Mouse (Mus musculus) neural tube, embryonic 14.5 days (tissue): Measurements from ENCODE around the gene Fcrls. TPM values are rescaled to one million over a fixed set of nuclear protein-coding genes. Genes with fewer than 3 reads are reported as not detected.

ENCODE experiments used
- ATAC-seq: fragments of 200-750 bp; cut with Nextera tagmentation; 2 replicates; pipeline ENCODE4 v1.8.0; 2017; ENCODE audit warnings: low read depth, mild to moderate bottlenecking, moderate TSS enrichment, moderate library complexity
- H3K27ac ChIP-seq: fragments of 300-500 bp; sonication (generic); 2 replicates; pipeline ENCODE4 v1.5.1; 2014; ENCODE audit warnings: low read depth, mild to moderate bottlenecking, control low read depth, low read length, moderate library complexity, mixed read lengths
- H3K27me3 ChIP-seq: fragments of 300-500 bp; sonication (generic); 2 replicates; pipeline ENCODE4 v1.6.1; 2014; ENCODE audit warnings: low read length; ENCODE audit not compliant: control insufficient read depth, insufficient read depth
- H3K36me3 ChIP-seq: fragments of 300-500 bp; sonication (generic); 2 replicates; pipeline ENCODE4 v1.6.1; 2014; ENCODE audit warnings: low read length, mixed read lengths; ENCODE audit not compliant: control insufficient read depth, insufficient read depth
- H3K4me1 ChIP-seq: fragments of 300-500 bp; sonication (generic); 2 replicates; pipeline ENCODE4 v1.6.1; 2014; ENCODE audit warnings: low read length; ENCODE audit not compliant: control insufficient read depth, insufficient read depth
- H3K4me2 ChIP-seq: fragments of 300-500 bp; sonication (generic); 2 replicates; pipeline ENCODE4 v1.6.1; 2014; ENCODE audit warnings: mild to moderate bottlenecking, low read depth, low read length, control low read depth
- H3K4me3 ChIP-seq: fragments of 300-500 bp; sonication (generic); 2 replicates; pipeline ENCODE4 v1.5.1; 2014; ENCODE audit warnings: low read depth, low read length, control low read depth, mixed read lengths
- H3K9ac ChIP-seq: fragments of 300-500 bp; sonication (generic); replicated peaks from 2 replicates; pipeline ENCODE4 v1.6.1; 2014; ENCODE audit warnings: low read depth, mild to moderate bottlenecking, control low read depth, low read length, mixed read lengths
- H3K9me3 ChIP-seq: fragments of 300-500 bp; sonication (generic); 2 replicates; pipeline ENCODE4 v1.6.1; 2016; ENCODE audit warnings: low read length; ENCODE audit not compliant: control insufficient read depth
- whole genome bisulfite sequencing: fragments of 180-500 bp; shearing (Covaris S2); extraction: QIAGEN DNeasy Blood & Tissue Kit; methylation state at CpG from one replicate; pipeline ENCODE4 v1.1.7; 2014; 5-methylcytosine and 5-hydroxymethylcytosine counted together
- polyA plus RNA-seq: library from polyadenylated mRNA; unstranded; fragments of >200 nt; fragmentation: Nextera tagmentation; extraction: Ambion mirVana; gene quantifications from 2 replicates; pipeline ENCODE4 v1.2.1, GENCODE M21; 2014

Fcrls gene
- 8.3 and 14.5 TPM in 2 replicates for polyA plus RNA-seq

DNA sequence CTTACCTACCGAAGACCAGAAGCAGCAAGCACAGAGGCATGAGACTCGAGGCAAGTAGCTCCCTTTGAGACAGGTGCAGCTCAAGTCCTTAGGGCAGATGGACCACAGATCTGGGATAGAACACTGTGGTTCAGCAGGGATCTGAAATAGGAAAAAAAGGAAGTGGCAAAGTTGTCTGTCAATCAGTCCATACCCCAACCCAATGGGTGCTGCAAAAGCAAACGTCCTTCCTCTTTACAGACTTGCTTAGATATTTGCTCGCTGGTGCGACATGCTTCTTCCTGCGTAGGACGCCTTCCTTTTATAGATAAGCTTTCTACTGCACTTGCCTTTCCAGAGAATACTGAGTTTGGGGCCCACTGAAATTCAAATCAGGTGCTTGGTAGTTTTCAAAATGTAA is at the start of gene Fcrls:
Gene Fcrls (minus strand): TSS at position 303 of the 400 bp plus-strand sequence.
- 90% methylated on average over 7 of the region's 7 CpGs for WGBS

DNA sequence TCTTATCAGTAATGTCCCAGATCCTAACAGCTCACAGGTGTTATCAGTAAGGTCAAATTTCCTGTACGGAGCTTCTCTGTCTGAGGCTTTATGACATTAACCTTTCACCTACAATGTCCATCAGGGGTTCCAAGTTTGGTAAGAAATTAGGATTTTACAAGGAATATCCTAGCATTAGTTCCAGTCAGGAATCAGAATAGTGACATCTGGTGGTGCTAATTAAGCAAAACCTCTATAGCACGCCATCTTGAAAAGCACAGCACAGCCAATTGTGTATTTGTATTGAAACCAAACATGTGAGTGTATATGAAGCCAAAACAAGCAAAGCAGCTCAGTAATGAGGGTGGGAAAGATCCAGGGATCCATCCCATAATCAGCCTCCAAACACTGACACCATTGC is 46.4 kb upstream of the Fcrls start:
- Histone ChIP-seq H3K4me2 (no peak overlapping the region), H3K36me3 (no peaks in the 10 kb centered on the region), H3K27ac (no peak overlapping the region), H3K4me3 (no peak overlapping the region), H3K9me3 (no peaks in the 10 kb centered on the region), H3K9ac (no peak overlapping the region), H3K4me1 (no peaks in the 10 kb centered on the region), H3K27me3 (no peaks in the 10 kb centered on the region)
- 78% methylated on average over 2 of the region's 2 CpGs for WGBS
- no peak for ATAC-seq

More for the DNA sequence above, at the start of gene Fcrls:
- H3K36me3 ChIP-seq: no peaks in the 10 kb centered on the region
- H3K4me3 ChIP-seq: no peak within 1 kb of the TSS
- H3K9ac ChIP-seq: no peak within 1 kb of the TSS
- H3K27me3 ChIP-seq: no peaks in the 10 kb centered on the region
- H3K9me3 ChIP-seq: no peaks in the 10 kb centered on the region
- H3K4me1 ChIP-seq: no peaks in the 10 kb centered on the region
- no peak within 1 kb of the TSS for H3K4me2 ChIP-seq
- ATAC-seq: no peak
- no peak within 1 kb of the TSS for H3K27ac ChIP-seq

DNA sequence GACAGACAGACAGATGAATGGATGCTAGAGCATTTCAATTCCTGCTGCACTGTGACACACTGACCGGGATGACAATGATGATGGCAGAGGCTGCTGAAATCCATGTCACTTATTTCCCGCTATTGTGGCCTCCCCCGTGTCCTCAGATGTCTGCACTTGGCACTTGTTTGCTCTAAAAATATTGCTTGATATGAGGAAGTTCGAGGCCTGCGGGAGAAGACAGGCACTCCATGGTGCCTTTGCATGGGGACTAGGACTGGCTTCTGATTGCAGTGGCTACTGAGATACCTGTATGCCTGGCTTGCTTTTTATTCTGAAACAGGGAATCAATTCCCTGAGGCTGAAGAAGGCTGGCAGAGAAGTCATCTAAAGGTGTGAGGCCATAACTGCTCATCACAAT is 36.4 kb upstream of the Fcrls start:
- Histone ChIP-seq H3K4me1 (no peaks in the 10 kb centered on the region), H3K9ac (no peak overlapping the region), H3K27ac (no peak overlapping the region), H3K4me3 (no peak overlapping the region), H3K27me3 (no peaks in the 10 kb centered on the region), H3K4me2 (no peak overlapping the region), H3K36me3 (no peaks in the 10 kb centered on the region), H3K9me3 (no peaks in the 10 kb centered on the region)
- WGBS: 85% methylated on average over 5 of the region's 5 CpGs
- no peak for ATAC-seq

DNA sequence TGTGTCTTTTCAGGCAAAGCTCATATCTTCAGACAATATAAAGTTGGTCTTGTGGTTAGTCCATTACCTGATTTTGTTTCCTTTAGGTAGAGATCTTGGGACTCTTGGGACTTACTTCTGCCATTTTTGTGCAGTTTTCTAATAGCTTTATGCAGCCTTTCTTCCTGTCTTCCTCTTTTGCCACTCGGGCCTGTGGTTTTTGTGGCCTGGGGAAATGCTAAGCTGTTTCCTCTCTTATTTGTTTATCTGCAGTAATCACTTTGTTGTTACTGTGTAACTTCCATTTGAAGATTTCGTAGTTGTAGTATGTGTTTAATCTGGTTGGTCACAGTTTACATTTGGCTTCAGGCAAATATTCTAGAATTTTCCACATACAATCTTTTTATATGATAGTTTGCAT is 10.8 kb upstream of the Fcrls start:
- Histone ChIP-seq H3K4me2 (no peak overlapping the region), H3K27me3 (no peaks in the 10 kb centered on the region), H3K9me3 (no peaks in the 10 kb centered on the region), H3K9ac (no peak overlapping the region), H3K36me3 (no peaks in the 10 kb centered on the region), H3K27ac (no peak overlapping the region), H3K4me1 (no peaks in the 10 kb centered on the region), H3K4me3 (no peak overlapping the region)
- 79% methylated on average over 2 of the region's 2 CpGs for WGBS
- ATAC-seq: no peak

DNA sequence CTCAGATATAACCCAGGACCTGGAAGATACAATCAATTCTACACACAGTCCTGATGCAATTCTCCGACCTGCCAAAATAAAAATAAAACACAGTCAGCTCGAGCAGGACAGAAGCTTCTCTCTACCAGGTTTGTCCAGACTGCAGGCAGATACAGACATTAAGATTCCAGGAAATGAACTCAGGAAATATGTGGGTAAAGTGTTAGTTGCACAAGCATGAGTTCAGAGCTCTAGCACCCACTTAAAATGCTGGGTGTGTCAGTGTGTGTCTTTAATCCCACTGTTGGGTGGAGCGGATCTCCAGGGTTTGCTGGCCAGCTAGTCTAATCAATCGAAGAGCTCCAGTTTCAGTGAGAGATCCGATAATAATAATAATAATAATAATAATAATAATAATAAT is 3.0 kb upstream of the Fcrls start:
- no peak for ATAC-seq
- H3K27me3 ChIP-seq: no peaks in the 10 kb centered on the region
- no peaks in the 10 kb centered on the region for H3K4me1 ChIP-seq
- no peak overlapping the region for H3K4me2 ChIP-seq
- no peak overlapping the region for H3K27ac ChIP-seq
- H3K36me3 ChIP-seq: no peaks in the 10 kb centered on the region
- H3K9ac ChIP-seq: no peak overlapping the region
- 86% methylated on average over 5 of the region's 5 CpGs for WGBS
- H3K9me3 ChIP-seq: no peaks in the 10 kb centered on the region
- H3K4me3 ChIP-seq: no peak overlapping the region

DNA sequence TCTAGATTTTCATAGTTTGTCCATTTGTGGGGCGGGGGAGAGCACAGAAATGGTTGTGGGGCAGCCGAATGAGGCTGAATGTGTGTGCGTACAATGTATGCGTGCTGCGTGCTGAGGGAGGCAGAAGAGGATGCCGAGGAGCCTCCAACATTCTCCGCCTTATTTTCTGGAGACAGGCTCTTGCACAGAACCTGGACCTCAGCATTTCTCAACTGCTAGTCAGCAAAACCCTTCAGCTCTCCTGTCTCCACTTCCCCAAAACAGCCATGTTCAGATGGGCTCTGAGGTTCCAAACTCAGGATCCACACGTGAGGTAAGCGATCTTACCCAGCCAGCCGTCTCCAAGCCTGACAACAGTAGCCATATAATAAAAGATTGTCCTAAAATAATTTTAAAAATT is 8.3 kb downstream of the Fcrls start:
- H3K27ac ChIP-seq: no peak overlapping the region
- H3K27me3 ChIP-seq: no peaks in the 10 kb centered on the region
- no peak overlapping the region for H3K9ac ChIP-seq
- H3K4me2 ChIP-seq: no peak overlapping the region
- H3K9me3 ChIP-seq: no peaks in the 10 kb centered on the region
- ATAC-seq: no peak
- WGBS: 88% methylated on average over 10 of the region's 10 CpGs
- H3K36me3 ChIP-seq: no peaks in the 10 kb centered on the region
- H3K4me1 ChIP-seq: no peaks in the 10 kb centered on the region
- H3K4me3 ChIP-seq: no peak overlapping the region

DNA sequence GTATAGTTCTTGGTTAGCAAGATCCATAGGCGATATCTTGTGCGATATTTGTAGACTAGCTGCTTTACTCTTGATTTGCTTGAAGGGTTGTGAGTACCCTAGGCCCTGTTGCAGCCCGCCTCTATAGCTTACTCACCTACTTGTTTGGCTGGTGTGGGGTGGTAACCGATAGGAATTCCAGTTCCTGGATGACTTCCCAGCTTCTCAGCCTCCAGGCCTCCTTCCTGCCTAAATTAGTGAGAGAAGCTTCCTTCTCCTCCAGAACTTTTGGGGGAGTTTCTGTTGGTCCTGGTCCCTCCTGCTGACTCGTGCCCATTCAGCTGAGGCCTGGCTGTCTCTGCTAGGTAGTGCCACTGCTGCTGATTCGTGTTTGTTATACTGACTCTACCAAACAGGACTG is 14.0 kb downstream of the Fcrls start:
- no peak for ATAC-seq
- H3K9me3 ChIP-seq: no peaks in the 10 kb centered on the region
- H3K27me3 ChIP-seq: no peaks in the 10 kb centered on the region
- no peaks in the 10 kb centered on the region for H3K4me1 ChIP-seq
- H3K36me3 ChIP-seq: no peaks in the 10 kb centered on the region
- no peak overlapping the region for H3K4me3 ChIP-seq
- H3K4me2 ChIP-seq: no peak overlapping the region
- 86% methylated on average over 6 of the region's 6 CpGs for WGBS
- H3K9ac ChIP-seq: no peak overlapping the region
- no peak overlapping the region for H3K27ac ChIP-seq

DNA sequence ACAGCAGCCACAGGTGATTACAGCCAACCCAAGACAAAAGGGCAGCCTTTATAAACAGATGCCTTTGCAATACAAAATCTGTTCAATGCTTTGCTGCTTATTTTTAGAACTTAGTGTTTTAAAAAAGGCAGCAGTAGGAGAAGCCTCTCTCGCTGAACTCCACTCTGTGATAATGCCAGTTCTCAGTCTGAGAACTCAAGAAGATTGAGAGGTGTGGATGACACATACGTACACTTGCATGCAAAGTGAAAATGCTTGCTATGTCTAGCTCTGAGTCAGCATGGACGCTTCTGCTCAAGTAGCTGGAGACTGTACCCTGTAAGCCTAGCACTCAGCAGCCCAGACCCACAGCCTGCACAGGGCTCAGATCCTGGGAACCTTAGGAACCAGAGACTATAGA is 16.2 kb downstream of the Fcrls start:
- no peaks in the 10 kb centered on the region for H3K9me3 ChIP-seq
- H3K36me3 ChIP-seq: no peaks in the 10 kb centered on the region
- H3K9ac ChIP-seq: no peak overlapping the region
- no peaks in the 10 kb centered on the region for H3K4me1 ChIP-seq
- no peaks in the 10 kb centered on the region for H3K27me3 ChIP-seq
- H3K4me2 ChIP-seq: no peak overlapping the region
- whole genome bisulfite sequencing: 80% methylated on average over 3 of the region's 3 CpGs
- ATAC-seq: no peak
- no peak overlapping the region for H3K4me3 ChIP-seq
- H3K27ac ChIP-seq: no peak overlapping the region

DNA sequence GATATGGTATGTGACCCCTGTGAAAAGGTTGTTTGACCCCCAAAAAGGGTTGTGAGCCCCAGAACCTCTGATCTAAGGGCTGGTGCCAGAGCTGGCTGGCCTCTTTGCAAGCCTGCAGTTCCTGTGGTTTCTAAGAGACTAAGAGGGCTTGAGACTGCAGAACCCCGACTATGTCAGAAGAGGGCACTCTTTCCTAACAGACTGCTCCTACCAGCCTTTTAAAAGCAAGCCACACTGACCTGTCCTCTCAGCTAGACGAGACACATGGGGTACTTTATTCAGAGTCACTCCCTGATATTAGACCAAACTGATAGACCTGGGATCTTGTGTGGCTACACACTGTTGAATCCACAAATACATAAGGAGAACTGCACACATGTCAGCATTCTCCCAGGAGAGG is 19.9 kb downstream of the Fcrls start:
- peak; percentile 66; the same call in 1 of the 2 replicates for ATAC-seq
- H3K27ac ChIP-seq: no peak overlapping the region
- WGBS: 5% methylated on average over 2 of the region's 2 CpGs

DNA sequence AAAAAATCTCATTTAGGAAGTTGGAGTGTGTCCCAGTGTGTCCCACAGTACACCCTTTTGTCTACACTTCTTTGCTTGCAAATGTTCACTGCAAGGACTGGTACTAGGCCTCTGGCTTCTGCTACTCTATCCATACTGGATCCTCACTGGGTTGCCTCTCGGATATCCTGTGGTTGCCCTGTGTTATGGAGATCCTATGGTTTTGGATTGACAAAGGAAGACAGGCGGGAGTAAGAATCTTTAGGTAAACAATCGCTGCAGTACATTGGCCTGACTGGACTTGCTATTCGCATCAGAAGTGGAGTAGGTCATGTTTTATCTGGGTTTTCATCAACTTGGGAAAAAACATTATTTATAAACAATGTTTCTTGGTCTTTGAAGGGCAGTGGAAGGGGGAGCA is 22.6 kb downstream of the Fcrls start:
- Histone ChIP-seq H3K9ac (no peak overlapping the region), H3K4me2 (no peak overlapping the region), H3K27me3 (no peaks in the 10 kb centered on the region), H3K9me3 (no peaks in the 10 kb centered on the region), H3K4me1 (no peaks in the 10 kb centered on the region), H3K36me3 (no peaks in the 10 kb centered on the region), H3K27ac (no peak overlapping the region), H3K4me3 (no peak overlapping the region)
- WGBS: 76% methylated on average over 4 of the region's 4 CpGs
- no peak for ATAC-seq

More for the DNA sequence above, 19.9 kb downstream of the Fcrls start:
- Histone ChIP-seq H3K36me3 (no peaks in the 10 kb centered on the region), H3K4me3 (no peak overlapping the region), H3K27me3 (no peaks in the 10 kb centered on the region), H3K4me2 (no peak overlapping the region), H3K9ac (no peak overlapping the region), H3K4me1 (no peaks in the 10 kb centered on the region), H3K9me3 (no peaks in the 10 kb centered on the region)
